Mouse (Mus musculus) stomach, postnatal 0 days (tissue): Measurements from ENCODE around the gene Vps51.

Experiments
- CTCF ChIP-seq: IDR thresholded peaks from 2 replicates; pipeline ENCODE4 v1.5.1; 2016; ENCODE audit warnings: antibody characterized with exemption, low read depth, mild to moderate bottlenecking, moderate library complexity
- EP300 ChIP-seq: optimal IDR thresholded peaks from 2 replicates; pipeline ENCODE3; 2016; ENCODE audit warnings: antibody characterized with exemption

- TF ChIP-seq CTCF = no peak
- no peak for TF ChIP-seq EP300
Observed at GRCm38 (mm10) chr19:6048681-6049410, 28.2 kb downstream of the Vps51 start.
